ENCODE assay signal across 20 mouse cellular contexts in genomic region chr6:112360676-112361075, GRCm38 (mm10). TPM values are rescaled to one million over a fixed set of nuclear protein-coding genes. Genes with fewer than 3 reads are reported as not detected.
DNase-seq lines count a peak whose midpoint lies in the region; ATAC-seq and TF ChIP-seq lines count a peak whose summit lies in the region.
"Had no signal": no experiment of that assay in that cellular context is flagged by ENCODE, and none has a peak within 500 bp of the region (broad histone marks: within the 10 kb centered on the region; RNA-seq: fewer than 3 reads in every experiment).

No protein-coding gene starts in this region.

- no peaks in the 10 kb centered on the region for H3K36me3 ChIP-seq in forebrain, postnatal 0 days (ENCODE audit: insufficient read depth)
- no peaks in the 10 kb centered on the region for H3K36me3 ChIP-seq in forebrain, embryonic 15.5 days
- no peaks in the 10 kb centered on the region for H3K36me3 ChIP-seq in midbrain, embryonic 14.5 days (ENCODE audit: control insufficient read depth, insufficient read depth, low read length)
- H3K36me3 ChIP-seq in midbrain, embryonic 15.5 days (replicated peaks): no peaks in the 10 kb centered on the region
- H3K36me3 ChIP-seq: hindbrain, embryonic 15.5 days had no signal

- no peak overlapping the region for H3K27ac ChIP-seq in forebrain, postnatal 0 days (ENCODE audit: low read depth, low read length)
- H3K27ac ChIP-seq in forebrain, embryonic 15.5 days (replicated peaks): no peak overlapping the region
- no peak overlapping the region for H3K27ac ChIP-seq in midbrain, embryonic 14.5 days (replicated peaks; ENCODE audit: low read depth, low read length)
- no peak overlapping the region for H3K27ac ChIP-seq in midbrain, embryonic 15.5 days
- H3K27ac ChIP-seq: hindbrain, embryonic 15.5 days had no signal

- H3K27me3 ChIP-seq in forebrain, postnatal 0 days (ENCODE audit: insufficient read depth, low read length): no peaks in the 10 kb centered on the region
- H3K27me3 ChIP-seq in forebrain, embryonic 15.5 days: no peaks in the 10 kb centered on the region
- no peaks in the 10 kb centered on the region for H3K27me3 ChIP-seq in midbrain, embryonic 14.5 days (ENCODE audit: control insufficient read depth, insufficient read depth, low read length)
- no peaks in the 10 kb centered on the region for H3K27me3 ChIP-seq in midbrain, embryonic 15.5 days (replicated peaks)
- H3K27me3 ChIP-seq: hindbrain, embryonic 15.5 days had no signal

- H3K9ac ChIP-seq in forebrain, postnatal 0 days: no peak overlapping the region
- no peak overlapping the region for H3K9ac ChIP-seq in forebrain, embryonic 15.5 days (replicated peaks)
- no peak overlapping the region for H3K9ac ChIP-seq in midbrain, embryonic 14.5 days (replicated peaks; ENCODE audit: low read length)
- H3K9ac ChIP-seq in midbrain, embryonic 15.5 days: no peak overlapping the region
- H3K9ac ChIP-seq: hindbrain, embryonic 15.5 days had no signal

- no peaks in the 10 kb centered on the region for H3K4me1 ChIP-seq in forebrain, postnatal 0 days (ENCODE audit: insufficient read depth)
- no peaks in the 10 kb centered on the region for H3K4me1 ChIP-seq in forebrain, embryonic 15.5 days
- H3K4me1 ChIP-seq in midbrain, embryonic 14.5 days (ENCODE audit: control insufficient read depth, insufficient read depth, low read length): no peaks in the 10 kb centered on the region
- no peaks in the 10 kb centered on the region for H3K4me1 ChIP-seq in midbrain, embryonic 15.5 days
- H3K4me1 ChIP-seq: hindbrain, embryonic 15.5 days had no signal

- no peak for TF ChIP-seq CTCF in forebrain, postnatal 0 days (IDR thresholded peaks at IDR 0.05; ENCODE audit: low read depth)

- no peaks in the 10 kb centered on the region for H3K9me3 ChIP-seq in forebrain, postnatal 0 days (ENCODE audit: low read length)
- H3K9me3 ChIP-seq in forebrain, embryonic 15.5 days: no peaks in the 10 kb centered on the region
- no peaks in the 10 kb centered on the region for H3K9me3 ChIP-seq in midbrain, embryonic 14.5 days (ENCODE audit: control insufficient read depth, low read length)
- no peaks in the 10 kb centered on the region for H3K9me3 ChIP-seq in midbrain, embryonic 15.5 days
- H3K9me3 ChIP-seq: hindbrain, embryonic 15.5 days had no signal

- no peak overlapping the region for H3K4me3 ChIP-seq in forebrain, postnatal 0 days (ENCODE audit: low read depth, low read length)
- no peak overlapping the region for H3K4me3 ChIP-seq in forebrain, embryonic 15.5 days
- no peak overlapping the region for H3K4me3 ChIP-seq in midbrain, embryonic 14.5 days (replicated peaks; ENCODE audit: low read depth, low read length)
- no peak overlapping the region for H3K4me3 ChIP-seq in midbrain, embryonic 15.5 days
- H3K4me3 ChIP-seq: hindbrain, embryonic 15.5 days had no signal

- DNase-seq in forebrain, postnatal 0 days: peak; percentile 57
- peak; percentile 23 for DNase-seq in midbrain, embryonic 14.5 days
- peak; percentile 51 for DNase-seq in layer of hippocampus, adult 9-11 months
- peak; percentile 64 for DNase-seq in telencephalon, adult 2 months (ENCODE audit: low read depth, low spot score)
- no peak for DNase-seq in cerebellum, postnatal 4 days (ENCODE audit: low spot score in 2 of 2)
- no peak for DNase-seq in lung, postnatal 36 days
- DNase-seq: adrenal gland, postnatal 25 days; cerebellum, postnatal 14 days; heart, postnatal 10 days; kidney, adult 8-10 months; kidney, postnatal 36 days; liver; lung, adult 18-20 months; thymus, postnatal 14 days had no signal

- peak; percentile 77 for ATAC-seq in forebrain, postnatal 0 days
- no peak for ATAC-seq in forebrain, embryonic 15.5 days (replicated peaks)
- no peak for ATAC-seq in midbrain, embryonic 14.5 days (ENCODE audit: low FRiP score, low TSS enrichment)
- ATAC-seq in midbrain, embryonic 15.5 days (replicated peaks): no peak

- H3K4me2 ChIP-seq in forebrain, postnatal 0 days (ENCODE audit: low read depth): no peak overlapping the region
- no peak overlapping the region for H3K4me2 ChIP-seq in forebrain, embryonic 15.5 days (replicated peaks)
- H3K4me2 ChIP-seq in midbrain, embryonic 14.5 days (ENCODE audit: low read length): no peak overlapping the region
- no peak overlapping the region for H3K4me2 ChIP-seq in midbrain, embryonic 15.5 days
- H3K4me2 ChIP-seq: hindbrain, embryonic 15.5 days had no signal

- WGBS in forebrain, postnatal 0 days: 67% methylated on average over 8 of the region's 8 CpGs
- WGBS in forebrain, embryonic 15.5 days: 75% methylated on average over 8 of the region's 8 CpGs
- 68% methylated on average over 8 of the region's 8 CpGs for WGBS in midbrain, embryonic 14.5 days
- 63% methylated on average over 8 of the region's 8 CpGs for WGBS in midbrain, embryonic 15.5 days

RNA-seq across cellular contexts. Expression of gene Ssu2, which starts 27.1 kb away (rescaled TPM):
- total RNA-seq in forebrain, postnatal 0 days (2014; rRNA removed): 0.29 TPM in 1 of 2 replicates, not detected in the other
- polyA plus RNA-seq in forebrain, postnatal 0 days (2015; fragmentation: Nextera tagmentation; extraction: Ambion mirVana): 0.25 and 0.44 TPM in 2 replicates
- polyA plus RNA-seq in forebrain, embryonic 15.5 days (2015; fragmentation: Nextera tagmentation; extraction: Ambion mirVana): 0.13 TPM in 1 of 2 replicates, not detected in the other
- polyA plus RNA-seq in midbrain, embryonic 14.5 days (2014; fragmentation: Nextera tagmentation; extraction: Ambion mirVana): not detected in 2 replicates
- 0.26 and 0.30 TPM in 2 replicates for polyA plus RNA-seq in midbrain, embryonic 15.5 days (2015; fragmentation: Nextera tagmentation; extraction: Ambion mirVana)
- total RNA-seq: CH12.LX; midbrain, postnatal 0 days had no signal
- polyA plus RNA-seq: forebrain, embryonic 11.5 days; hindbrain, embryonic 15.5 days; midbrain, postnatal 0 days had no signal

Comparison
In these comparisons a context has a peak if more than half of its experiments do, and no peak if none do; other contexts are left out.
1. DNase-seq: peak in forebrain, postnatal 0 days (single experiment), midbrain, embryonic 14.5 days (single experiment), layer of hippocampus, adult 9-11 months (single experiment) and telencephalon, adult 2 months (single experiment); none in cerebellum, postnatal 4 days (0 of 2) and lung, postnatal 36 days (single experiment).